Mouse (Mus musculus) left cerebral cortex, adult 2 months (tissue): ENCODE data around the gene Gp2. TPM values are rescaled to one million over a fixed set of nuclear protein-coding genes. Genes with fewer than 3 reads are reported as not detected.
A peak's percentile ranks its signal among the peaks of the same experiment; 100 is the strongest.

Experiments used
- DNase-seq, 2 experiments: peaks; one replicate each; pipeline ENCODE4 v3.0.0; 2021 to 2022; ENCODE audit warnings: low spot score in 2 of 2, mixed read lengths in 1 of 2; ENCODE audit errors: extremely low spot score in 1 of 2
- H3K27ac ChIP-seq: fragments of 200-600 bp; 2 replicates; pipeline ENCODE4 v1.8.1; 2022
- H3K4me3 ChIP-seq: fragments of 200-600 bp; 2 replicates; pipeline ENCODE4 v1.8.1; 2022
- CTCF ChIP-seq: fragments of 200-600 bp; IDR thresholded peaks from 2 replicates; pipeline ENCODE4 v1.8.1; 2022; ENCODE audit warnings: antibody characterized with exemption, mild to moderate bottlenecking, moderate library complexity
- intact Hi-C: fragments of 180-260 bp; cut with DNase I; formaldehyde crosslinking; loops from one replicate; pipeline ENCODE4 v1.15.1; 2025
- long read RNA-seq, 2 experiments: library from polyadenylated mRNA; stranded (forward); transcript quantifications; one replicate each; pipeline ENCODE4 v2.0.0; 2021; ENCODE audit warnings: borderline mapping rate in 2 of 2
- total RNA-seq, 2 experiments: library from RNA; stranded (reverse); gene quantifications; 2 replicates each; pipeline ENCODE4 v1.2.3; 2021

Gene Gp2
- total RNA-seq, result not detected
- long read RNA-seq, experiment 1, result 0 reads
- long read RNA-seq, experiment 2, result 0 reads

GRCm38 (mm10) chr7:119459185-119459584, at the start of gene Gp2:
TSS of gene Gp2 (minus strand) at chr7:119459285.
- intact Hi-C loops, result no loop called here
- no peak for DNase-seq
- no peak for TF ChIP-seq CTCF

GRCm38 (mm10) chr7:119490041-119490780, 31.1 kb upstream of the Gp2 start:
- no peak for DNase-seq
- intact Hi-C loops, result loop anchor here (10.0 kb wide), 1 partner anchor 725 kb away; no protein-coding TSS in a partner anchor
- H3K27ac ChIP-seq, result no peak overlapping the region
- TF ChIP-seq CTCF, result no peak
- no peak overlapping the region for H3K4me3 ChIP-seq

More at GRCm38 (mm10) chr7:119459185-119459584, at the start of gene Gp2:
- H3K27ac ChIP-seq, result no peak within 1 kb of the TSS
- H3K4me3 ChIP-seq, result no peak within 1 kb of the TSS

DNA sequence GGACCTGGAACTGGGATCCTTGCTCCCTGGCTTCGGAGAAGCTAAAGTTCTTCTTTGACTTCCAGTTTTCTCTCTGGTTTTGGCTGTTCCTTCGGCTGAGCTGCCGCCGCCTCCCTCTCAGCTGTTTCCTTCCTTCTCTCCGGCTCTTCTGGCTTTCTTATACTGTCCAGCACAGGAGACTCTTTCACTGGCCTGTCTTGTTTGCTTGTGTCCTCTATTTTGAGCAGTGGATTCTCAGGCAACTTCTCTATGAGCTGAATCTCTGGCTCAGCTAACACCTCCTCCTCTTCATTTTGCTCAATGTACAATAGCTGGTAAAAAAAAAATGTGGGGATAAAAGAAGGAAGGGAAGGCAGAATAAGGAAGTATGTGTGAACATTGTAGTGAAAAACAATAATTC, 27.6 kb upstream of the Gp2 start:
- TF ChIP-seq CTCF, result no peak
- Histone ChIP-seq H3K27ac (no peak overlapping the region), H3K4me3 (no peak overlapping the region)
- peak in 1 of 2 experiments; percentile 15 for DNase-seq
- intact Hi-C loops, result no loop called here

GRCm38 (mm10) chr7:119484154-119484553, 25.1 kb upstream of the Gp2 start:
- TF ChIP-seq CTCF, result no peak
- no peak for DNase-seq
- Histone ChIP-seq H3K4me3 (no peak overlapping the region), H3K27ac (no peak overlapping the region)
- intact Hi-C loops, result no loop called here

GRCm38 (mm10) chr7:119479256-119479655, 20.2 kb upstream of the Gp2 start, which contains the start of gene Umod:
TSS of gene Umod (minus strand) at chr7:119479282.
- no peak for TF ChIP-seq CTCF
- H3K4me3 ChIP-seq, result no peak within 1 kb of the TSS
- intact Hi-C loops, result no loop called here
- H3K27ac ChIP-seq, result no peak within 1 kb of the TSS
- no peak for DNase-seq

- Histone ChIP-seq H3K4me3 (no peak overlapping the region), H3K27ac (no peak overlapping the region)
- no peak for DNase-seq
- intact Hi-C loops, result no loop called here
- no peak; the same call in 1 of the 2 replicates for TF ChIP-seq CTCF
Measured at GRCm38 (mm10) chr7:119476500-119477389, 17.7 kb upstream of the Gp2 start.

- intact Hi-C loops, result loop anchor here (5.0 kb wide), 1 partner anchor 63 kb away; the partner anchor contains the start of gene Acsm5
- no peak overlapping the region for H3K4me3 ChIP-seq
- no peak for TF ChIP-seq CTCF
- DNase-seq, result no peak
- no peak overlapping the region for H3K27ac ChIP-seq
Measured at GRCm38 (mm10) chr7:119454192-119454591, 4.9 kb downstream of the Gp2 start.

- H3K27ac ChIP-seq, result no peak overlapping the region
- no peak overlapping the region for H3K4me3 ChIP-seq
- DNase-seq, result peak in 1 of 2 experiments; percentile 13
- intact Hi-C loops, result loop anchor here (5.0 kb wide), 1 partner anchor 432 kb away; no protein-coding TSS in a partner anchor
- peak; percentile 53 for TF ChIP-seq CTCF
Measured at GRCm38 (mm10) chr7:119443849-119444248, 15.2 kb downstream of the Gp2 start.

GRCm38 (mm10) chr7:119441938-119442337, 17.1 kb downstream of the Gp2 start:
- intact Hi-C loops, result loop anchor here (5.0 kb wide), 1 partner anchor 430 kb away; no protein-coding TSS in a partner anchor
- H3K27ac ChIP-seq, result no peak overlapping the region
- H3K4me3 ChIP-seq, result no peak overlapping the region
- DNase-seq, result no peak
- TF ChIP-seq CTCF, result no peak

- no peak overlapping the region for H3K4me3 ChIP-seq
- peak; percentile 63 for DNase-seq
- TF ChIP-seq CTCF, result peak; percentile 74
- intact Hi-C loops, result loop anchor here (1.0 to 2.0 kb wide), 3 partner anchors 241 to 660 kb away; no protein-coding TSS in a partner anchor
- H3K27ac ChIP-seq, result no peak overlapping the region
Measured at GRCm38 (mm10) chr7:119427180-119427616, 31.9 kb downstream of the Gp2 start.

GRCm38 (mm10) chr7:119420730-119421129, 38.4 kb downstream of the Gp2 start:
- H3K27ac ChIP-seq, result no peak overlapping the region

More at GRCm38 (mm10) chr7:119420730-119421129, 38.4 kb downstream of the Gp2 start:
- intact Hi-C loops, result no loop called here
- no peak for TF ChIP-seq CTCF
- H3K4me3 ChIP-seq, result no peak overlapping the region
- DNase-seq, result peak in 1 of 2 experiments; percentile 10
